Mouse (Mus musculus) limb, embryonic 12.5 days (tissue): ENCODE results near the gene Tmbim1. TPM values are rescaled to one million over a fixed set of nuclear protein-coding genes. Genes with fewer than 3 reads are reported as not detected.
A peak's percentile ranks its signal among the peaks of the same experiment; 100 is the strongest.

Source experiments
- ATAC-seq: fragments of 200-750 bp; cut with Nextera tagmentation; 2 replicates; pipeline ENCODE4 v1.8.0; 2017; ENCODE audit warnings: low read depth, moderate TSS enrichment; ENCODE audit not compliant: insufficient number of reproducible peaks, insufficient read depth, low FRiP score, low TSS enrichment
- H3K27ac ChIP-seq: fragments of 300-500 bp; sonication (generic); 2 replicates; pipeline ENCODE4 v1.5.1; 2016; ENCODE audit warnings: mild to moderate bottlenecking, moderate library complexity
- H3K27me3 ChIP-seq: fragments of 300-500 bp; sonication (generic); 2 replicates; pipeline ENCODE4 v1.6.1; 2016; ENCODE audit warnings: mild to moderate bottlenecking, moderate library complexity
- H3K36me3 ChIP-seq: fragments of 300-500 bp; sonication (generic); 2 replicates; pipeline ENCODE4 v1.6.1; 2016; ENCODE audit warnings: mild to moderate bottlenecking, moderate library complexity
- H3K4me1 ChIP-seq: fragments of 300-500 bp; sonication (generic); replicated peaks from 2 replicates; pipeline ENCODE4 v1.6.1; 2016
- H3K4me2 ChIP-seq: fragments of 300-500 bp; sonication (generic); 2 replicates; pipeline ENCODE4 v1.6.1; 2016; ENCODE audit warnings: mild to moderate bottlenecking, moderate library complexity
- H3K4me3 ChIP-seq: fragments of 300-500 bp; sonication (generic); replicated peaks from 2 replicates; pipeline ENCODE4 v1.5.1; 2016; ENCODE audit warnings: mild to moderate bottlenecking
- H3K9ac ChIP-seq: fragments of 300-500 bp; sonication (generic); replicated peaks from 2 replicates; pipeline ENCODE4 v1.6.1; 2016; ENCODE audit warnings: mild to moderate bottlenecking, moderate library complexity
- H3K9me3 ChIP-seq: fragments of 300-500 bp; sonication (generic); 2 replicates; pipeline ENCODE4 v1.6.1; 2016; ENCODE audit warnings: mild to moderate bottlenecking, moderate library complexity
- WGBS: fragments of 180-500 bp; shearing (Covaris S2); methylation state at CpG from one replicate; pipeline ENCODE4 v1.1.7; 2016; 5-methylcytosine and 5-hydroxymethylcytosine counted together
- polyA plus RNA-seq: library from polyadenylated mRNA; unstranded; fragments of >200 nt; fragmentation: Nextera tagmentation; extraction: Ambion mirVana; gene quantifications from 2 replicates; pipeline ENCODE4 v1.2.1, GENCODE M21; 2016

Gene Tmbim1
- polyA plus RNA-seq, 1 experiment from 2014 or later = 18.0 TPM

DNA sequence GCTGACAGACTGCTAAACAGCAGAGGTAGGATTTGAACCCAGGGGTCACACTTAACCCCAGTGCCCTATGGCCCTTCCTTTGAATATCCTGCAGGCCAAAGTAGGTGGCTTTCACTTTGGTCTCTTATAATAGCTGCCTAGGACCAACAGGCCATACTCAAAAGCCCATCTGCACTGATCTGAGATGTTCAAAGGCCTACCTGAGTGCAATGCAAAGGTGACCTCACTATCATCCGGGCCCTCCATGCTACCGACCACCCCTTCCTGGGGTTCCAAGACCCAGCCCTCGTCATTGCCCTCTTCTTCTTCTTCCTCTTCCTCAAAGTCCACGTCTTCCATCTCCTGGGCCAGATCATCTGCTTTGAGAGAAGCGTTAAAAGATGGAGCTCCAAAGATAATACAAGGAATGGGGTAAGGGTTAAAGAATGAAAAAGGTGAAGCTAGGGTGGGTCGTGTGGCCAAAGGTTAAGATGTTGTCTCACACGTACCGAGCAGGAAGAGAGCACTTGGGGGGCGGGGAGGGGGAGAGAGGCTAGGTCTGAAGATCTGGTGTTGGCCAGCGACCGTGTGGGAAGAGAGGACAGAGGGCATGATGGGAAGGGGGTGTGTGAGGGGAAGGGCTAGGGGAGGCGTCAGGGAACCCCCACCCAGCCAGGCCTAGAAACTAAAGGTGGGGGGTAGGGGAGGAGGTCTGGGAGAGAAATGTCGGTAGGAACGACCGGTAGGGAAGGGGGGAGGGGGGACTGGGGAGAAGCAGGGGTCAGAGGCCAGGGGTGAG lies 21.5 kb downstream of the Tmbim1 start:
- Histone ChIP-seq H3K27ac (peak overlapping the region; percentile 69), H3K4me2 (peak overlapping the region; percentile 74), H3K4me1 (peaks cover 23% of the 10 kb centered on the region), H3K9ac (peak overlapping the region; percentile 84), H3K36me3 (peaks cover 55% of the 10 kb centered on the region), H3K27me3 (no peaks in the 10 kb centered on the region), H3K9me3 (no peaks in the 10 kb centered on the region), H3K4me3 (peak overlapping the region; percentile 78)
- peak; percentile 15; the same call in 1 of the 2 replicates for ATAC-seq
- WGBS = 13% methylated on average over 15 of the region's 15 CpGs

DNA sequence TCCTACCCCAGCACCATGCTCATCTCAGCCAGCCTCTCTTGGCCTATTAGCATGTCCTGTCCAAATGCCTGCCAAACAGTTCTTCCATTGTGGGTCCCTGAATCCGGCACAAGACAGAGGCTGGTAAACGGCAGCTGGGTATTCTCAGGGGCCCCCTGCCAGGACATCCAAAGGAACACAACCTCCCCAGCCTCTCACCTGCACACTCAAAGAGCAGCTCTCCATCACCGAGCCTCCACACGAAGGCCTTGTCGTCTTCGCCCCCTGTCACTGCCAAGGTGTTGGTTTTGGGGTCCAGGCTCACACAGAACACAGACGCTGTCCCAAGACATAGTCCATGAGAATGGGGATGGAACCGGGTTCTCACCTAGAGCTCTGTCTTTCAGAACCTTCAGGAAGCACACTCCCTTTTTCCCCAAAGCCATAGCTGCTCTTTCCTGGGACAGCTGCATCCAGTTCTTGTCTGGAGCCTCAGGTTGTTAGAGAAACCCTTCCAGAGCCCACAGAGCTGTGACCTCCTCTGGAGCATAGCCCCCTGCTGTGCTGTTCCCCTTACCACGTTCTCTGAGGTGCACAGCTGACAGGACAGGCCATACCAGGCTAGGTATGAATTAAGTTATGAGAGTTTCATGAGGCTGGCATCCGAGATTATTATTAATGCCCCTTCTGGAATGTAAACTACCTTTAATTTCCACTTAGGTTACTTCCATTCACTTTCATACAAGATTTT lies 22.4 kb downstream of the Tmbim1 start:
- WGBS = 89% methylated on average over 10 of the region's 10 CpGs
- H3K4me2 ChIP-seq = peak overlapping the region; percentile 19; the same call in 1 of the 2 replicates
- peaks cover 23% of the 10 kb centered on the region for H3K4me1 ChIP-seq
- no peak overlapping the region for H3K4me3 ChIP-seq
- no peaks in the 10 kb centered on the region for H3K9me3 ChIP-seq
- H3K36me3 ChIP-seq = peaks cover 51% of the 10 kb centered on the region
- H3K27ac ChIP-seq = no peak overlapping the region
- no peak for ATAC-seq
- H3K9ac ChIP-seq = no peak overlapping the region
- no peaks in the 10 kb centered on the region for H3K27me3 ChIP-seq

DNA sequence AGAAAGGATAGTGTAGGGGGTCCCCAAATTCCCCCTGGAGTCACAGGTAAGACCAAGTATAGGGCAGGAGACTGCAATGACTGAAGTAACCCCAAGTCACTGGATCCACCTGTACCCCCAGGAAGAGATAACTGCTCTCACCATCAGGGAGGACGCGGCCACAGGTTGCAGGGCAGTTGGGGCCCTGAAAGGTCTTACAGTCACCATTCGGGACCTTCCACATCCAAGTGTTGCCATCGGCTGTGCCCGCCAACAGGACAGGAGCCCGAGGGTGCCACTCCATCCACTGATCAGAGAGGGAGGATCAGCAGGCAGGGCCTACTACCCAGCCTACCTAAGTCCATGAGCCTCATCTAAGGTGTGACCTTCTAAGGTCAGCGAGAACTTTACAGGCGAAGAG lies 23.5 kb downstream of the Tmbim1 start:
- WGBS = 95% methylated on average over 8 of the region's 8 CpGs
- Histone ChIP-seq H3K27me3 (no peaks in the 10 kb centered on the region), H3K4me1 (peaks cover 23% of the 10 kb centered on the region), H3K36me3 (peaks cover 49% of the 10 kb centered on the region), H3K4me2 (no peak overlapping the region), H3K4me3 (no peak overlapping the region), H3K27ac (no peak overlapping the region), H3K9me3 (no peaks in the 10 kb centered on the region), H3K9ac (no peak overlapping the region)
- ATAC-seq = no peak

DNA sequence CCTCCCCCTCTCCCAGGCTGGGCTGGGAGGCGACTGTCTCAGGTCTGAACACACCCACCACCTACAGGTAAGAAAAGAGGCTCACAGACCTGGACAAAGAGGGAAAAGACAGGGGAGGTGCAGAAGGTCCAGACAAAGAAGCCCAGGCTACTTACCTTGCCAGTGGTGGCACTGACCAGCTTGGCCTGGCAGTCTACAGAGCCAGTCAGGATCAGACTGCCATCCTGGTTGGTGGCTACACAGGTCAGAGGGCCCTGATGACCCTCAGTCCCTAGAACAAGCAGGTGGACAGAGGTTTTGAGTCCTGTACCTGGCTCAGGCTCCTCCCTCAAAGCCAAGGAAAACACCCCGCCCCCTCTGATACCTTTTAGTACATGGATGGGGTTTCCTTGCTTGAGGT lies 24.1 kb downstream of the Tmbim1 start:
- H3K36me3 ChIP-seq = peaks cover 49% of the 10 kb centered on the region
- H3K9me3 ChIP-seq = no peaks in the 10 kb centered on the region
- H3K9ac ChIP-seq = no peak overlapping the region
- 71% methylated on average over 2 of the region's 2 CpGs for WGBS
- no peaks in the 10 kb centered on the region for H3K27me3 ChIP-seq
- peaks cover 22% of the 10 kb centered on the region for H3K4me1 ChIP-seq
- no peak overlapping the region for H3K4me3 ChIP-seq
- H3K4me2 ChIP-seq = no peak overlapping the region
- no peak overlapping the region for H3K27ac ChIP-seq
- ATAC-seq = no peak

DNA sequence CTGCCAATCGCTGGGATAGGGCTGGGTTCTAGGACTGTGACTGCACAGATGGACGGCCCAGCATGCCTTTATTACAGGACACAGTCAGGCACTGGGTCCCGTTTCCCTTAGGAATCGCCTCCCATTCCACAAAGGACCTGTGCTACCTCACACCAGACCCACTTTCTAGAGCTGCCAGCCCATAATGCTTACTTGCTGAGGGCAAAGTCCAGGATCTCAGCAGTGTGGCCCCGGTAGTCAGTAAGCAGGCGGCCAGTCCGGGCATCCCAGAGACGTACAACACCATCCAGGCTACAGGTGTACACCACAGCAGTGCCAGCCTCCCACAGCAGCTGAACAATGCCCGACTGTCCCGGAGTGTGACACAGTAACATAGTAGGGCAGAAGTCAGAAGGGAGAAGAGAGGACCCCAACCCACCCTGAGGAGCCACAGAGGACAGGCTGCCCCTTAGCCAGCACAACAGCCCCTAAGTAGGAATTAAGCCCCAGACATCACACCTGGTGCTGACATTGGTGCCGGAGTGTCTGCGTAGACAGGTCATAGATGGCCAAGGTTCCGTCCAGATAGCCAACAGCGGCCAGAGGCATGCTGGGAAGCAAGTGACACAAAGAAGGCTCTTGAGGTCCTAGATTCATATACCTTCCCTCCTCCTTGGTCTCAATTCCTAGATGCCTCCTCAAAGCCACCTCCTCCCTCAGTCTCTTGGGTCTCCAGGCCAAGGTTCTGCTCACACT lies 24.7 kb downstream of the Tmbim1 start:
- Histone ChIP-seq H3K27ac (no peak overlapping the region), H3K9me3 (no peaks in the 10 kb centered on the region), H3K36me3 (peaks cover 49% of the 10 kb centered on the region), H3K4me1 (peaks cover 16% of the 10 kb centered on the region), H3K27me3 (no peaks in the 10 kb centered on the region), H3K4me2 (no peak overlapping the region), H3K9ac (no peak overlapping the region), H3K4me3 (no peak overlapping the region)
- WGBS = 94% methylated on average over 14 of the region's 14 CpGs
- ATAC-seq = no peak

DNA sequence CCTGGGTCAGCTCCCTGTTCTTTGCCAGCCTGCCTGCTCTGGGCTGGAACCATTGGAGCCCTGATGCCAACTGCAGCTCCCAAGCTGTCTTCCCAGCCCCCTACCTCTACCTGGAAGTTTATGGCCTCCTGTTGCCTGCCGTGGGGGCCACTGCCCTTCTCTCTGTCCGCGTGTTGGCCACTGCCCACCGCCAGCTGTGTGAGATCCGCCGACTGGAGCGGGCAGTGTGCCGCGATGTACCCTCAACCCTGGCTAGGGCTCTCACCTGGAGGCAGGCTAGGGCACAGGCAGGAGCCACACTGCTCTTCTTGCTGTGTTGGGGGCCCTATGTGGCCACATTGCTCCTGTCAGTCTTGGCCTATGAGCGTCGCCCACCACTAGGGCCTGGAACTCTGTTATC lies 26.4 kb downstream of the Tmbim1 start:
- no peak for ATAC-seq
- Histone ChIP-seq H3K9me3 (no peaks in the 10 kb centered on the region), H3K27ac (no peak overlapping the region), H3K36me3 (peaks cover 49% of the 10 kb centered on the region), H3K9ac (no peak overlapping the region), H3K4me2 (no peak overlapping the region), H3K4me3 (no peak overlapping the region), H3K27me3 (no peaks in the 10 kb centered on the region), H3K4me1 (peaks cover 23% of the 10 kb centered on the region)
- 88% methylated on average over 11 of the region's 11 CpGs for WGBS

DNA sequence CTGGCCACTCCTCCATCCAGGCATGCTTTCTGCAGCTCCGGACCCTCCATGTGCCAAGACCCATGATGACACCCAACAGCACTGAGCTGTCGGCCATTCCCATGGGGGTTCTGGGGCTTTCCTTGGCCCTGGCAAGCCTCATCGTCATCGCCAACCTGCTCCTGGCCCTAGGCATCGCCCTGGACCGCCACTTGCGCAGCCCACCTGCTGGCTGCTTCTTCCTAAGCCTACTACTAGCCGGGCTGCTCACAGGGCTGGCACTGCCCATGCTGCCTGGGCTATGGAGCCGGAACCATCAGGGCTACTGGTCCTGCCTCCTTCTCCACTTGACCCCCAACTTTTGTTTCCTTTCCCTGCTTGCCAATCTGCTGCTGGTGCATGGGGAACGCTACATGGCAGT lies 26.9 kb downstream of the Tmbim1 start, which contains the start of gene Gpbar1:
TSS of gene Gpbar1 (plus strand) at position 13 of the 400 bp plus-strand sequence.
- Histone ChIP-seq H3K4me2 (no peak within 1 kb of the TSS), H3K9me3 (no peaks in the 10 kb centered on the region), H3K9ac (no peak within 1 kb of the TSS), H3K27me3 (no peaks in the 10 kb centered on the region), H3K4me3 (no peak within 1 kb of the TSS), H3K27ac (no peak within 1 kb of the TSS), H3K36me3 (peaks cover 49% of the 10 kb centered on the region), H3K4me1 (peaks cover 20% of the 10 kb centered on the region)
- WGBS = 92% methylated on average over 10 of the region's 10 CpGs
- no peak for ATAC-seq

DNA sequence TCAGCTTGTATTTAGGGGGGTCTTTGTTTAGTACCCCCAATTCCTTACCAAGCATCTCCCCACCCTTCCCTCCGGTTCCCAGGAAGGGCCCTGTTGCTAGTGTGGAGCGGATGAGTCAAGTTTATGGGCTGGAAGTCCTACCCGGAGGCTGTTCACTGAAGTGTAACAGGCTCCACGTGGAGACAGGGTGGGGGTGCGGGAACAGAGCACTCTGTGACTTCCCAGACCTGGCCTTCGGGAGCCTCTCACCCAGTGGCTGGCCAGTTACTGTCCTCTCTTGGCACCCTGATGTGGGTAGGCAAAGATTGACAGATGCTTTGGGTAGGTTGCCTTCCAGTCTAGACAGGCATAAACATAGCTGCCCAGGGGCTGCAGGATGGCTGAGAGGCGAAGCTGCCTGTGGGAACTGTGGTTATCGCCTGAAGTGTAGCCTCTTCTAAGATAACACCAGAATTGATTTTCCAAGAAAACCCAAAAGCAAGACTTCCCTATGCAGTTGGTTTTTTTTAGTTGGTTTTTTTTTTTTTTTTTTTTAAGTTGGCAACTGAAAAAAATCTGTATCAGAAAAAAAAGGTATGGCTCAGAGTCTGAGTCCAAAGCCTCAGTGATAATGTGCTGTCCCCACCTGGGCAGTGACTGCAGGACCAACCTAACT lies 27.4 kb downstream of the Tmbim1 start:
- WGBS = 58% methylated on average over 8 of the region's 8 CpGs
- ATAC-seq = no peak
- Histone ChIP-seq H3K4me2 (no peak overlapping the region), H3K9me3 (no peaks in the 10 kb centered on the region), H3K36me3 (peaks cover 46% of the 10 kb centered on the region), H3K4me3 (no peak overlapping the region), H3K4me1 (peaks cover 15% of the 10 kb centered on the region), H3K9ac (no peak overlapping the region), H3K27me3 (no peaks in the 10 kb centered on the region), H3K27ac (no peak overlapping the region)

DNA sequence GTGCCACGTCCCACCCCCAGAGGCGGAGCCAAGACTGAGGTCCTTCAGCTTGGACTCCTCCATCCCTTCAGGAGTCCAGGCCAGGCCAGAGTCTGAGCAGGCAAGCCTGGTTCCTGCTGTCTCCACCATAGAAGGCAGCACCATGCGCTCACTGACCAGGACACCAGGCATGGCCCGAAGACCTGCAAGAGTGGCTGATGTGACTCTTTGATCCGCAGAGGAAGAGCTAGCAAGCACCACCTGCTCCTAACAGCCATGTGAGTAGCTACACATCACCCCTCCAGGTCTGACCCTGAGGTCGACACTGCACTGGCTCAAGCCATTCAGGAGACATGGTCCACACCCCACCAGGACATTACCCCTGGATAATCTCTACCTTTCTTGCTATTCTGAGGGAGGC lies 28.4 kb downstream of the Tmbim1 start:
- Histone ChIP-seq H3K4me2 (no peak overlapping the region), H3K9me3 (no peaks in the 10 kb centered on the region), H3K27ac (no peak overlapping the region), H3K27me3 (no peaks in the 10 kb centered on the region), H3K9ac (no peak overlapping the region), H3K36me3 (peaks cover 37% of the 10 kb centered on the region), H3K4me1 (peaks cover 11% of the 10 kb centered on the region), H3K4me3 (no peak overlapping the region)
- ATAC-seq = no peak
- 60% methylated on average over 6 of the region's 6 CpGs for WGBS

DNA sequence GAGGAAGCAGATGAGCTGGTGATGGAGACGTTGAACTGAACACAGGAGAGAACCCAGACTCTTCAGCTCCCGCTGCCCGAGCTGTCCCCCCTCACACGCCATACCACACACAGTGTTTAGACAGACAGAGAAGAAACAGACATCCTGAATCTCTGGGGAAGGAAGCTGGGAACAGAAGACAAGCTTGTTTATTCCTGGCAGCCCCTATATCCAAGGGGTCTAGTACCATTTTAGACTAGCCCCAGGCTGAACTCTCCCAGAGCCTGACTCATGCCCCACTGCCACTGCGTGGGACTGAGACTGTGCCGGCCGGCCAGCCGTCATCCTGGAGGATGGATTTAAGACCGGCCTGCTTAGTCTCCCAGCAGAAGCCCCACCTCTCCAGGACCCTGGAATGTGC lies 30.4 kb downstream of the Tmbim1 start:
- WGBS = 13% methylated on average over 9 of the region's 9 CpGs
- Histone ChIP-seq H3K9ac (no peak overlapping the region), H3K36me3 (peaks cover 16% of the 10 kb centered on the region), H3K27ac (no peak overlapping the region), H3K4me3 (no peak overlapping the region), H3K27me3 (no peaks in the 10 kb centered on the region), H3K4me2 (peak overlapping the region; percentile 10; the same call in 1 of the 2 replicates), H3K4me1 (peaks cover 11% of the 10 kb centered on the region), H3K9me3 (no peaks in the 10 kb centered on the region)
- no peak for ATAC-seq

DNA sequence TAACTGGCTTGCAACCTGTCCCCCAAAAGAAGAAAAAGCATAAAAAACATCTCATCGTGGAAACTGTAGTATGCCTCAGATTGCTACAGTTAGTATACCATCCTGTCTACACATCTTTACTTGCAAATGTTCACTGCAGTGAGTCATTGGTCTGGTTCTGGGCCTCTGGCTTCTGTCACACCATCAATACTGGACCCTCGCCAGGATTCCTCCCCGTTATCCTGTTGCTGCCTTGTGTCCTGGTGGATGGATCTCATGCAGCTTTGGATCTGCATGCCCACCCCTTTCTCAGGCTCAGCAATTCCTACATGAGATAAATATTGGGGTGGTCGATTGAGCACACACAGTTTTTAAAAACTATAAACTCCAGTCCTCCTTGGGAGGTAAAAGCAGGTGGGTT lies 33.8 kb downstream of the Tmbim1 start:
- H3K4me3 ChIP-seq = no peak overlapping the region
- no peaks in the 10 kb centered on the region for H3K9me3 ChIP-seq
- H3K36me3 ChIP-seq = peaks cover 25% of the 10 kb centered on the region
- H3K9ac ChIP-seq = no peak overlapping the region
- peaks cover 11% of the 10 kb centered on the region for H3K4me1 ChIP-seq
- no peaks in the 10 kb centered on the region for H3K27me3 ChIP-seq
- H3K27ac ChIP-seq = no peak overlapping the region
- ATAC-seq = no peak
- 82% methylated on average over 4 of the region's 4 CpGs for WGBS
- H3K4me2 ChIP-seq = no peak overlapping the region
